Mouse (Mus musculus) layer of hippocampus, postnatal 10 days (tissue): ENCODE measurements around the gene 2610301B20Rik. TPM values are rescaled to one million over a fixed set of nuclear protein-coding genes. Genes with fewer than 3 reads are reported as not detected.
A peak's percentile ranks its signal among the peaks of the same experiment; 100 is the strongest.
"Not testable (repeated sequence)": the region's sequence is repeated elsewhere in the genome, so short reads cannot be mapped to it uniquely, and the experiment has no call there.

Experiments
- DNase-seq, 2 experiments: peaks; one replicate each; pipeline ENCODE4 v3.0.0; 2021; ENCODE audit warnings: low spot score in 2 of 2
- long read RNA-seq: library from polyadenylated mRNA; stranded (forward); transcript quantifications from one replicate; pipeline ENCODE4 v2.0.0, GENCODE M21; 2023
- total RNA-seq, 2 experiments: library from RNA; stranded (reverse); gene quantifications; 2 replicates each; pipeline ENCODE4 v1.2.3; 2021

2610301B20Rik gene
- 10 to 100 TPM; 26.2 to 27.5 TPM for total RNA-seq
- long read RNA-seq, transcript 2610301B20Rik-201 (6 exons, 2,116 nt): major isoform, 49 of 58 reads
- long read RNA-seq, partial matches to known transcripts: 2 of 58 reads
- long read RNA-seq, other reads (novel, unspliced or antisense): 7 of 58 reads

- DNase-seq: peak; percentile 94 to 97
Measured at GRCm38 (mm10) chr4:10873920-10874665, at the start of gene 2610301B20Rik. Gene 2610301B20Rik (plus strand): TSS chr4:10874498.

- DNase-seq: no peak
Measured at GRCm38 (mm10) chr4:10833273-10833672, 41.0 kb upstream of the 2610301B20Rik start.

GRCm38 (mm10) chr4:10835252-10836051 is 38.8 kb upstream of the 2610301B20Rik start:
- peak; percentile 54 to 64 for DNase-seq

- no peak for DNase-seq
Measured at GRCm38 (mm10) chr4:10845848-10846247, 28.4 kb upstream of the 2610301B20Rik start.

GRCm38 (mm10) chr4:10849812-10850211 is 24.5 kb upstream of the 2610301B20Rik start:
- no peak for DNase-seq

GRCm38 (mm10) chr4:10851013-10851412 is 23.3 kb upstream of the 2610301B20Rik start:
- DNase-seq: no peak

- no peak for DNase-seq
Measured at GRCm38 (mm10) chr4:10859174-10859573, 15.1 kb upstream of the 2610301B20Rik start.

GRCm38 (mm10) chr4:10859911-10860581 is 14.3 kb upstream of the 2610301B20Rik start:
- DNase-seq: peak; percentile 30 to 42

GRCm38 (mm10) chr4:10860825-10861224 is 13.5 kb upstream of the 2610301B20Rik start:
- DNase-seq: no peak

GRCm38 (mm10) chr4:10862882-10863281 is 11.4 kb upstream of the 2610301B20Rik start:
- DNase-seq: not testable (repeated sequence)

GRCm38 (mm10) chr4:10872231-10872630 is 2.1 kb upstream of the 2610301B20Rik start:
- no peak for DNase-seq

- no peak for DNase-seq
Measured at GRCm38 (mm10) chr4:10872685-10873539, 1.4 kb upstream of the 2610301B20Rik start.

- no peak for DNase-seq
Measured at GRCm38 (mm10) chr4:10873549-10873919, 764 bp upstream of the 2610301B20Rik start.

- peak; percentile 58 to 65 for DNase-seq
Measured at GRCm38 (mm10) chr4:10874718-10875121, 422 bp downstream of the 2610301B20Rik start.

GRCm38 (mm10) chr4:10875407-10875806 is 1.1 kb downstream of the 2610301B20Rik start:
- peak in 1 of 2 experiments; percentile 36 for DNase-seq

GRCm38 (mm10) chr4:10877057-10877456 is 2.8 kb downstream of the 2610301B20Rik start:
- DNase-seq: no peak

GRCm38 (mm10) chr4:10883740-10884408 is 9.6 kb downstream of the 2610301B20Rik start:
- DNase-seq: no peak

- no peak for DNase-seq
Measured at GRCm38 (mm10) chr4:10888835-10889234, 14.5 kb downstream of the 2610301B20Rik start.

GRCm38 (mm10) chr4:10896262-10896661 is 22.0 kb downstream of the 2610301B20Rik start:
- DNase-seq: no peak

- DNase-seq: no peak
Measured at GRCm38 (mm10) chr4:10896859-10897258, 22.6 kb downstream of the 2610301B20Rik start.
